Mouse (Mus musculus): ENCODE measurements around the gene Mapk8ip3.

- TF ChIP-seq CTCF (IDR thresholded peaks at IDR 0.05; ENCODE audit: borderline replicate concordance, insufficient read depth, low read depth, low read length) (no peak), POLR2A (IDR thresholded peaks at IDR 0.05; ENCODE audit: borderline replicate concordance, insufficient read depth, low read length) (no peak)
Measured at GRCm38 (mm10) chr17:24897600-24897999, 39.2 kb downstream of the Mapk8ip3 start.

All from cerebellum, adult 2 months (tissue).